Mouse (Mus musculus): ENCODE results near the gene AI837181.

DNA sequence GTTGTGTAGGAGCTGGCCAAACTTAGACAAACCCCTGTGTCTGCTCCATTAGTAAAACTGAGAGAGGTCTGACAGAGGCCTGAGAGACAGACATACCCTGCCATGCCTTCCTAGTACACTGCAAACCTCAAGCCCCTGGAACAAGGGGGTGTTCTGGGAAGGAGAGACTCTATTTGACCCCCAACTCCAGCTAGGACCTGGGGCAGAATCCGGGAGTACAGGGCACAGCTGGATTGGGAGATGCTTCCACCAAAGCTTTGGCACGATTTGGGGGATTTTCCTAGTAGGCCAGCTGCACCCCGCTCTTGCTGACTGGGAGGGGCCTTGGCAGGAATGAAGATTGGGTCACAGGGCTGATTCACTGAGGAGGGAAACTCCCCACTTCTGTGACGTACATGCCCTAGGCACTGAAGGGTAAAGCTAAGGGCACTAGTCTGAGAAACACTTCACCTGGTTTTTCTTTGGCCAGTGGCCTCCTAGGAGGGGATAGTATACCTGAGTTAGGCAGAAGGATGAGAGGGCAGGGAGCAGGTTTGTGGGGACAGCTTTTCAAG lies 7.0 kb downstream of the AI837181 start:
- TF ChIP-seq POLR2A (IDR thresholded peaks at IDR 0.05; ENCODE audit: low read depth, low read length) (no peak), CTCF (IDR thresholded peaks at IDR 0.05; ENCODE audit: extremely low read depth, insufficient read depth, insufficient read length, insufficient replicate concordance) (no peak)
